Mouse (Mus musculus) intestine, embryonic 15.5 days (tissue): Measurements from ENCODE around the gene Cacnb4. TPM values are rescaled to one million over a fixed set of nuclear protein-coding genes. Genes with fewer than 3 reads are reported as not detected.

ENCODE experiments used
- ATAC-seq: fragments of 200-750 bp; cut with Nextera tagmentation; 2 replicates; pipeline ENCODE4 v1.8.0; 2017; ENCODE audit warnings: moderate TSS enrichment, moderate library complexity
- H3K27ac ChIP-seq: fragments of 300-500 bp; sonication (generic); 2 replicates; pipeline ENCODE4 v1.5.1; 2015; ENCODE audit warnings: mild to moderate bottlenecking, inconsistent platforms
- H3K27me3 ChIP-seq: fragments of 300-500 bp; sonication (generic); replicated peaks from 2 replicates; pipeline ENCODE4 v1.6.1; 2015; ENCODE audit warnings: inconsistent platforms
- H3K36me3 ChIP-seq: fragments of 300-500 bp; sonication (generic); 2 replicates; pipeline ENCODE4 v1.6.1; 2015; ENCODE audit warnings: inconsistent platforms
- H3K4me1 ChIP-seq: fragments of 300-500 bp; sonication (generic); replicated peaks from 2 replicates; pipeline ENCODE4 v1.6.1; 2015; ENCODE audit warnings: inconsistent platforms
- H3K4me2 ChIP-seq: fragments of 300-500 bp; sonication (generic); replicated peaks from 2 replicates; pipeline ENCODE4 v1.6.1; 2015; ENCODE audit warnings: mild to moderate bottlenecking, inconsistent platforms
- H3K4me3 ChIP-seq: fragments of 300-500 bp; sonication (generic); replicated peaks from 2 replicates; pipeline ENCODE4 v1.5.1; 2015; ENCODE audit warnings: inconsistent platforms
- H3K9ac ChIP-seq: fragments of 300-500 bp; sonication (generic); 2 replicates; pipeline ENCODE4 v1.6.1; 2015; ENCODE audit warnings: inconsistent platforms
- H3K9me3 ChIP-seq: fragments of 300-500 bp; sonication (generic); 2 replicates; pipeline ENCODE4 v1.6.1; 2016; ENCODE audit warnings: inconsistent platforms
- whole genome bisulfite sequencing: fragments of 180-500 bp; shearing (Covaris S2); methylation state at CpG from one replicate; pipeline ENCODE4 v1.1.7; 2015; 5-methylcytosine and 5-hydroxymethylcytosine counted together
- polyA plus RNA-seq: library from polyadenylated mRNA; unstranded; fragments of >200 nt; fragmentation: Nextera tagmentation; extraction: Ambion mirVana; gene quantifications from 2 replicates; pipeline ENCODE4 v1.2.1, GENCODE M21; 2015

Gene Cacnb4
- polyA plus RNA-seq, 1 experiment from 2014 or later = 0.89 TPM

DNA sequence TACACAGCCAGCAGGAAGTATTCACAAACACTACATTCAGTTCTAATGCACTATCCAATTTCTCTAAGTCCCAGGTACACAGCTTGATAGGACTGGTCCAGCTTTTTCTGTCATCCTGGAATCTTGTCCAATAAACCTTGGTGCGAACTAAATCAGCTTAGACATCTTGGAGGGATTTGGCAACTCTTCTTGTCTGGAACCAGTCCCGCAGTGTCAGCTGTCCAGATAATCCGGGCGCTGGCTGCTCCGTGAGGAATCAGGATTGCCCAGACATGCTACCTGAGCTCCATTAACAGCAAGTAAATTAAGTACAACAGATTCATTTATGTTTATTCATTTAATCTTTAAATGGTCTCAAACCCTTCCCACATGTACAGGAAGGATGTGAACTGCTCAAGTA is 61.2 kb downstream of the Cacnb4 start:
- Histone ChIP-seq H3K36me3 (no peaks in the 10 kb centered on the region), H3K9ac (no peak overlapping the region), H3K4me1 (no peaks in the 10 kb centered on the region), H3K27me3 (no peaks in the 10 kb centered on the region), H3K4me2 (no peak overlapping the region), H3K27ac (no peak overlapping the region), H3K4me3 (no peak overlapping the region), H3K9me3 (no peaks in the 10 kb centered on the region)
- no peak for ATAC-seq
- WGBS = 66% methylated on average over 5 of the region's 5 CpGs

DNA sequence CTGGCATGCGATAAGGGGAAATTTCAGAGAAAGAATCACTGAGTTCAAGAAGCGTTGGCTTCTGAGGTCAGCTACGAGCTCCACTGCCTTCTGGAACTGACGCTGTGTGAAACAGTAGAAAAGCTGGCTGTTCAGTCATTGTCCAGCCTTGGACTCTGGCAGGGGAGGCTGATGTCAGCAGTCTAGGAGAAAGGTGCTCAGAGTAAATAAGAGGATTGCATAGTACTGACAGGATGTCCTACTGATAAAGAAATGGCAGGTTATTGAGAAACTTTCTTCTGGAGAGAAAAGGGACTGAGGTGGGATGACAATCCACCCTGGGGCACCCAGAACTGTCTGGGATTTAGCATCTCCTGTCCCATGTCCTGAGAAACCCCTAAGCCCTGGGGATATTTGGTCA is 62.7 kb downstream of the Cacnb4 start:
- Histone ChIP-seq H3K4me2 (no peak overlapping the region), H3K9ac (no peak overlapping the region), H3K27me3 (no peaks in the 10 kb centered on the region), H3K36me3 (no peaks in the 10 kb centered on the region), H3K4me3 (no peak overlapping the region), H3K4me1 (no peaks in the 10 kb centered on the region), H3K9me3 (no peaks in the 10 kb centered on the region), H3K27ac (no peak overlapping the region)
- 86% methylated on average over 4 of the region's 4 CpGs for WGBS
- no peak for ATAC-seq

DNA sequence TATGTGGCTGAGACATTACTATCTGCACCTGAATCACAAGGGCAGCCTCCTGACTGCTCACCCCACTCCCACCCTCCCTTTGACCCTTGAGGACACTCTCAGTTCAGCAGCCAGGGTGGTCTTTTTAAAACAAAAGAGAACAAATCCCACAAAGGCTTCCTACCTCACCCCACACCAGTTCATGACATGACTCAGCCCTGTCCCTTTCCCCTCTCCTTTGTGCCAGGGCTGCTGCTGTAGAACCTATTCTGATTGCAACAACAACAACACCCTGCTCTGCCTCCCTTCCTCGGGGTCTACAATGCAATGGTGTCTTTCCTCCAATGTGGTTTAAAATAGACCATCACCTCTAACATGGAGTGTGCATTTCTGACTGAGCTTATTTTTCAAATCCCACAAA is 67.1 kb downstream of the Cacnb4 start:
- 59% methylated on average over 1 of the region's 1 CpGs for WGBS
- Histone ChIP-seq H3K27me3 (no peaks in the 10 kb centered on the region), H3K36me3 (no peaks in the 10 kb centered on the region), H3K4me1 (no peaks in the 10 kb centered on the region), H3K4me3 (no peak overlapping the region), H3K4me2 (no peak overlapping the region), H3K9ac (no peak overlapping the region), H3K9me3 (no peaks in the 10 kb centered on the region), H3K27ac (no peak overlapping the region)
- ATAC-seq = no peak

DNA sequence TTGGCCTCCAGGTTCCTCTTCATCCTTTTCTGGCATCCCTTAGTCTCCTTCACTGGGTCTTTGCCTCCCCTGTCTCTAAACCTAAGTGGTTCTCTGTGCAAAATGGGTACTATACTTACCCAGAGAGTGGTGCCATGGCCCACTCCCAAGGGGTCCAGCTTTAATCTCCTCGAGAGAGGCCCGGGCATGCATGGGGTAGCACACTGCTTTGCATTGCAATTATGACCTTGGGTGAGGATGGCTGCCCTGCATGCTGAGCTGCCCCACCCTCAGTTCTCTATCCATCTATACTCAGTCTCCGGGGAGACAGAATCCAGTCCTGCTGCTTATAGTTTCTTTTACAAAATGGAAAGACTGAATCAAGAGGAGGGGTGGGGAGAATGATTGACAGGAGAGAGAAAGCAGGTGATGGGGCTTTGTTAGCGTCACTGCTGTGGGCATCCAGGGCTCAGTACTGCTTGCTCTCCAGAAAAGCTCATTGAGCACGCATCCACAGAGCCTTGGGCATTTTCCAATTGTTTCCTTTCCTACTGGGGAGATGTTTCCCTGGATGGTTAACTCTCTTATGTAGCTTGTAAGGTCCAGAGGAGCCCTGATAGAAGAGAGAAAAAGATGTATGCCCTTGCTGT is 68.7 kb downstream of the Cacnb4 start:
- Histone ChIP-seq H3K4me2 (no peak overlapping the region), H3K4me3 (no peak overlapping the region), H3K36me3 (no peaks in the 10 kb centered on the region), H3K9ac (no peak overlapping the region), H3K27ac (no peak overlapping the region), H3K27me3 (no peaks in the 10 kb centered on the region), H3K4me1 (no peaks in the 10 kb centered on the region), H3K9me3 (no peaks in the 10 kb centered on the region)
- ATAC-seq = no peak
- WGBS = 83% methylated on average over 5 of the region's 5 CpGs

DNA sequence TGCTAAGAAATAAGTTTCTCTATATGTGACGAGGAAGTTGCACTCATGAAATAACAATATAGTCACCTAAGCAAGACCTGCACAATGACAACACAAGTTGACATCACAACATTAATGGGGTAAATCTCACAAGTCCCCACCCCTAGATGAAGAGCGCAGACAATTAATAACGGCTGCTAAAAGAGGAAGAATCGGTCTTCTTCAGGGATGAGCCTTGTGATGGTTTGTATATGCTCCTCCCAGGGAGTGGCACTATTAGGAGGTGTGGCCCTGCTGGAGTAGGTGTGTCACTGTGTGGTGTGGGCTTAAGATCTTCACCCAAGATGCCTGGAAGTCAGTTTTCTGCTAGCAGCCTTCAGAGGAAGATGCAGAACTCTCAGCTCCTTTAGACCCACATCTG is 70.3 kb downstream of the Cacnb4 start:
- Histone ChIP-seq H3K27me3 (no peaks in the 10 kb centered on the region), H3K36me3 (no peaks in the 10 kb centered on the region), H3K4me1 (no peaks in the 10 kb centered on the region), H3K9me3 (no peaks in the 10 kb centered on the region), H3K9ac (no peak overlapping the region), H3K27ac (no peak overlapping the region), H3K4me3 (no peak overlapping the region), H3K4me2 (no peak overlapping the region)
- 85% methylated on average over 4 of the region's 4 CpGs for WGBS
- ATAC-seq = no peak

DNA sequence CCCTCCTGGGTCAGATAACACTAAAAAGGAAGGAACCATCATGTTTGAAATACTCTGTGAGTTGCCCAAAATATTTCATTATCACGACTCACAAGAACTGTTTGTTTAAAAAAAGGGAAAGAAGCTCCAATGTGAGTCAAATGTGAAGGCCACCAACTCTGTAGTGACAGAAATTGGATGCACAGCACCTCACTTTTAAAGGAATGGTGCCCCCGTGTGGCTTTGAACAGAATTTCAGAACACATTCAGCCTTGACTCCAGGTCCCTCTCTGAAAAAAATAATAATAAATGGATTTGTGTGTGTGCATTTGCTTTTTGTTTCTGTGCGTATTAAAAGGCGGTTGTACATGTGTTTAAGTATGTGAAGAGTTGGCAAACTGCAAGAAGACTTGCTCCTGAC is 71.3 kb downstream of the Cacnb4 start:
- no peak for ATAC-seq
- no peaks in the 10 kb centered on the region for H3K27me3 ChIP-seq
- WGBS = 19% methylated on average over 4 of the region's 4 CpGs
- H3K4me3 ChIP-seq = no peak overlapping the region
- H3K4me1 ChIP-seq = no peaks in the 10 kb centered on the region
- no peak overlapping the region for H3K4me2 ChIP-seq
- H3K36me3 ChIP-seq = no peaks in the 10 kb centered on the region
- H3K9ac ChIP-seq = no peak overlapping the region
- H3K9me3 ChIP-seq = no peaks in the 10 kb centered on the region
- no peak overlapping the region for H3K27ac ChIP-seq

DNA sequence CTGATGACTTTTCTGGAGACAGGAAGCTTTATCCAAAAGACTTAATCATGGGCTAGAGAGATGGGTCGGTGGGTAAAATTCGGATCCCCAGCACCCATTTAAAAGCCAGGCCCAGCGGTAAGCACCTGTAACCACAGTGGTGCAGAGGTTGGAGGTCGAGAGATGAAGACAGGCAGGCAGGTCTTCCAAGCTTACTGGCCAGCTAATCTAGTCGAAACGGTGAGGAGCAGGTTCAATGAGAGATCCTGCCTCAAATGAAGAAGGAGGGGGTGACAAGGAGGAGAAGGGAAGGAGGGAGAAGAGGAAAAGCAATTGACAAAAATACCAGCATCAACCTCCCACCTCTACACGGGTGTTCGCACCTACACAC is 72.0 kb downstream of the Cacnb4 start:
- H3K4me2 ChIP-seq = no peak overlapping the region
- H3K27me3 ChIP-seq = no peaks in the 10 kb centered on the region
- 89% methylated on average over 8 of the region's 8 CpGs for WGBS
- H3K9me3 ChIP-seq = no peaks in the 10 kb centered on the region
- no peak overlapping the region for H3K9ac ChIP-seq
- no peaks in the 10 kb centered on the region for H3K4me1 ChIP-seq
- H3K27ac ChIP-seq = no peak overlapping the region
- no peak for ATAC-seq
- no peak overlapping the region for H3K4me3 ChIP-seq
- no peaks in the 10 kb centered on the region for H3K36me3 ChIP-seq

DNA sequence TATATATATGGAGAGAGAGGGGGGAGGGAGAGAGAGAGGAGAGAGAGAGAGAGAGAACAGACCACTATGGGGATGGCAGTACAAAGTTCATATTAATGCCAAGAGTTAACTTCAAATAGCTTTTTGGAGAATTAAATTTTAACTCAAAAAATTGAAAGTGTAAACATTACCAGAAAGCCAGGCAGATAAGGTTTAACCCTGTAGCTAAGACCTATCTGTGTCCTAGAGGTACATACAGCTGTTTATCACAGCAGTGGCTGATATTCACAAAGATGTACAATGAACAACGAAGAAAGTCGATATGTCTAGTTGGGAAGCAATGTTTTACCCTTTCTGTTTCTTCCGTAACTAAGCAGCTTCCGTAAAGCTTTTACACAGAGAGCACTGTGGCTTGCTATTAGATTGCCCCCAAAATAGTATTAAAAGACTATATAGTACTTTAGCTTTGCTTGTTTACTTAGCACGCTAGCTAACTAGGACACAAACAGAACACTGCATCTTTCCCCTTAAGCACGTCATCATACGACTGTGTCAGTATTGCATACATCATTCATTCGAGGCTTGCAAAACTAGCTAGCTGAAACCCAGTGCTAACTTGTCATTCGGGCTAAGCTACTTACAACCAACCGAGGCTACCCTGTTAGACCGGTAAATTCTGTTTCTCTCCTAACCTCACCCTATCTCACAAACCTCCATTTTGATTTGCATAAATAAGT is 72.5 kb downstream of the Cacnb4 start:
- Histone ChIP-seq H3K27ac (no peak overlapping the region), H3K4me1 (no peaks in the 10 kb centered on the region), H3K36me3 (no peaks in the 10 kb centered on the region), H3K9ac (no peak overlapping the region), H3K4me2 (no peak overlapping the region), H3K9me3 (no peaks in the 10 kb centered on the region), H3K4me3 (no peak overlapping the region), H3K27me3 (no peaks in the 10 kb centered on the region)
- ATAC-seq = peak; percentile 27; the same call in 1 of the 2 replicates
- WGBS = 78% methylated on average over 11 of the region's 11 CpGs

DNA sequence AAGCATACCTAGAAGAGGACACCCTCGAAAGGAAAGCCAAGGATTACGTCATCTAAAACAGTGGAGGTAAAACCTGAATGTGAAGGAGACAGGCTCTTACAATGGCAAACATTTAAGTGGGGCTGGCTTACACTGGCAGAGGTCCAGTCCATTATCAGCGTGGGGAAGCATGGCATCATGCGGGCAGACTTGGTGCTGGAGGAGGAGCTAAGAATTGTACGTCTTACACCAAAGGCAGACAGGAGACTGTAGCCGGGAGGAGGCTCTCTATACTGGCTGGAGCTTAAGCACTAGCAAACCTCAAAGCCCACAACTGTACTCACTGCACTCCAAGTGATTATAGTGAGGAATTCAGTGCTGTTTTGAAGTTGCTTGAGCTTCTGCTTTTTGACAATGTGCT is 73.2 kb downstream of the Cacnb4 start:
- ATAC-seq = no peak
- Histone ChIP-seq H3K4me1 (no peaks in the 10 kb centered on the region), H3K27me3 (no peaks in the 10 kb centered on the region), H3K27ac (no peak overlapping the region), H3K9ac (no peak overlapping the region), H3K4me2 (no peak overlapping the region), H3K36me3 (no peaks in the 10 kb centered on the region), H3K4me3 (no peak overlapping the region), H3K9me3 (no peaks in the 10 kb centered on the region)
- WGBS = 66% methylated on average over 6 of the region's 6 CpGs

DNA sequence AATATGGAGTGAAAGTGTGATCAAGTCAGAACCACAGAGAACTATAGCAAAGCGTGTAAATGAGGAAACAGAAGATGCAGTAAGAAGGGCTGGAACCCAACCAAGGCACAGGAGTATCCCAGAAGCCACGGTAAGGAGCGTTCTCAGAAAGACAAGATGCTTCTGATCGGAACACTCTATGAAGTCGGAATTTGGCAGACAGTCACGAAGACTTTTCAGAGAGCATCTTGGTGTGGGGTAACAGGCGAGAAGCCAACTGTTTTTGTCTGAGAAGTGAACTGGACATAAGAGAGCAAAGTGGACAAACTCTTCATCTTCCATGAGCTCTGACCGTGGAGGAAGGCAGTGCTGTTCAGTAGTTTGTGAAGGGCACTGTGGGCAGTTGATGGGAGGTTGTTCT is 73.7 kb downstream of the Cacnb4 start:
- WGBS = 77% methylated on average over 8 of the region's 8 CpGs
- Histone ChIP-seq H3K4me3 (no peak overlapping the region), H3K27ac (no peak overlapping the region), H3K36me3 (no peaks in the 10 kb centered on the region), H3K4me1 (no peaks in the 10 kb centered on the region), H3K4me2 (no peak overlapping the region), H3K9ac (no peak overlapping the region), H3K27me3 (no peaks in the 10 kb centered on the region), H3K9me3 (no peaks in the 10 kb centered on the region)
- ATAC-seq = no peak

DNA sequence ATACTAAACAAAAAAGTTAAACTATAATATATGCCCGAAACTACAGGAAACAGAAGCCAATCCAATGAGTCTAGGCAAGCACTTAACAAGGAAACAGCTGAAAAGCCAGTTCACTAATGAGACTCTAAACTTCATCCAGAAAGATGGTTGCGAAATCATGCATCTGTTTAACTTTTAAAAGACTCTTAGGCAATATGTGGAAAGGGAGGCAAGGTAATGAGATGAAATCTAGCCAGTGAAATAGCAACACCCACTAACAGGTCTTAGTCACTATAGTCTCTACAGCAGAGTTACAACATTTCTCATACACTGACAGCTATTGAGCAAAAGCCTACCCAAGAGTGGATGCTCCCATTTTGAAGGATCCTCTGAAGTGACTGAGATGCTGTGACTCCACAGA is 74.4 kb downstream of the Cacnb4 start:
- H3K4me2 ChIP-seq = no peak overlapping the region
- WGBS = 86% methylated on average over 2 of the region's 2 CpGs
- H3K9me3 ChIP-seq = no peaks in the 10 kb centered on the region
- no peaks in the 10 kb centered on the region for H3K4me1 ChIP-seq
- ATAC-seq = peak; percentile 75
- H3K36me3 ChIP-seq = no peaks in the 10 kb centered on the region
- H3K9ac ChIP-seq = no peak overlapping the region
- no peak overlapping the region for H3K4me3 ChIP-seq
- H3K27ac ChIP-seq = no peak overlapping the region
- no peaks in the 10 kb centered on the region for H3K27me3 ChIP-seq

DNA sequence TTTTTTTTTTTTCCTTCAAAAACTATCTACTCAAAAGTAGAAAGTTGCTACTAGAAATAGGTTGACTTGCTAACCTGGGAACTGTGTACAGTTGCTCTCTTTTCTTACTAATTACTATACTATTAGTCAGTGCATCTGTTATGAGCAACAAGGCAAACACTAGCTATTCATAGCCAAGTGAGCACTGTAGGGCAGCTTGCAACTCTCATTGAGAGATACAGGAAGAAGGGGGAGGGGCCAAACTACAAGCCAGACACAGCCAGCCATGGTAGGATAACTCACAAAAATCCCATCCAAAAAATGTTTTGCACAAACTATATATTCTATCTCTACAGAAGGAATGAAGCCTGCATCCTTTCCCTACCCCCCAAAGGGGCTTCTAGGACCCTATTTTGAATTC is 79.1 kb downstream of the Cacnb4 start:
- no peak for ATAC-seq
- Histone ChIP-seq H3K4me3 (no peak overlapping the region), H3K9me3 (no peaks in the 10 kb centered on the region), H3K27me3 (no peaks in the 10 kb centered on the region), H3K27ac (no peak overlapping the region), H3K4me1 (no peaks in the 10 kb centered on the region), H3K36me3 (no peaks in the 10 kb centered on the region), H3K9ac (no peak overlapping the region), H3K4me2 (no peak overlapping the region)

DNA sequence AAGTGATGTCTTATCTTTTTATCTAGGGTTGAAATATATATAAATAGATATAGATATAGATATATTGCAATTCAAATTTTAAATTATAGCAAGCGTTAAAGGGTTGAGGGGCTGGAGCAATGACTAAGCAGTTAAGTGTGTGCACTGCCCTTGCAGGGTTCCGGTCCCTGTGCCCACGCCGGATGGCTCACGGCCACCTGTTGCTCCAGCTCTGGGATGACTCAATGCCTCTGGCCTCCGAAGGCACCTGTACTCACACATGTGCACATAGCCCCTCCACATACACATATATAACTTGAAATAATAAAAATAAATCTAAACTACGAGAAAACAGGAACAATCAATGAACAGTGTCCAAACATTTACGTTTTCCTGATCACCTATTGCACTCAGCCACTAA is 82.8 kb downstream of the Cacnb4 start:
- H3K27me3 ChIP-seq = no peaks in the 10 kb centered on the region
- H3K4me2 ChIP-seq = no peak overlapping the region
- H3K9me3 ChIP-seq = no peaks in the 10 kb centered on the region
- no peak overlapping the region for H3K9ac ChIP-seq
- WGBS = 87% methylated on average over 8 of the region's 8 CpGs
- no peak for ATAC-seq
- no peaks in the 10 kb centered on the region for H3K4me1 ChIP-seq
- H3K27ac ChIP-seq = no peak overlapping the region
- H3K36me3 ChIP-seq = no peaks in the 10 kb centered on the region
- no peak overlapping the region for H3K4me3 ChIP-seq
